ENCODE assay signal across 15 mouse cellular contexts in the genomic region with DNA sequence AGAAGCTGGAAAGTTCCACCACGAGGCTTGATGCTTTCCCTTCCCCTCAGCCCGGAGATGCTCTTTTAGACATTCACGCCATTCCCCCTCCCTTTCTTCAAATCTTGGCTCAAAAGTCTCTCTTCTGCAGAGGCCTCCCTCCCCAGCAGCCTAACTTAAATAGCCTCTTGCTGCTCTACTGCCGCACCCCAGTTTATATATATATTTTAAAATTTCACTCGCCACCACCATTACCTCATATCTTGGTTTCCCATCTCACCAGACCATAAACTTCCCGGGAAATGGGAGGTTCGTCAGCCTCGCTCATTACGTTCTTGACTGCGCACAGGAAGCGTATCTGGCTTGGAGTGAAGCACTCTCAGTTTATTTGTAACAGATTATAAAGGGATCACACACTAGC. TPM values are rescaled to one million over a fixed set of nuclear protein-coding genes. Genes with fewer than 3 reads are reported as not detected.
"Had no signal": no experiment of that assay in that cellular context is flagged by ENCODE, and none has a peak within 500 bp of the region (broad histone marks: within the 10 kb centered on the region; RNA-seq: fewer than 3 reads in every experiment).

No protein-coding gene starts in this region.

- H3K9me3 ChIP-seq: kidney, embryonic 15.5 days; limb, embryonic 12.5 days; liver, embryonic 13.5 days; lung, embryonic 15.5 days; midbrain, embryonic 15.5 days; neural tube, embryonic 12.5 days had no signal

- ATAC-seq: liver, postnatal 0 days; midbrain, embryonic 15.5 days had no signal

- H3K27me3 ChIP-seq: midbrain, embryonic 15.5 days had no signal

- H3K4me2 ChIP-seq: kidney, embryonic 15.5 days; limb, embryonic 12.5 days; liver, embryonic 13.5 days; lung, embryonic 15.5 days; midbrain, embryonic 11.5 days; midbrain, embryonic 15.5 days; neural tube, embryonic 12.5 days had no signal

- H3K4me3 ChIP-seq: kidney, embryonic 15.5 days; limb, embryonic 12.5 days; liver, embryonic 13.5 days; lung, embryonic 15.5 days; megakaryocyte, embryonic 14.5 days; midbrain, embryonic 15.5 days; neural tube, embryonic 12.5 days had no signal

- DNase-seq: kidney, adult 2 months; kidney, postnatal 14 days; liver; liver, embryonic 13.5 days; liver, postnatal 0 days; lung, postnatal 14 days; thymus, postnatal 4 days had no signal

- H3K27ac ChIP-seq: kidney, embryonic 15.5 days; limb, embryonic 12.5 days; liver, embryonic 13.5 days; lung, embryonic 15.5 days; macrophage; midbrain, embryonic 15.5 days; neural tube, embryonic 12.5 days had no signal

- H3K36me3 ChIP-seq: kidney, embryonic 15.5 days; limb, embryonic 12.5 days; liver, embryonic 13.5 days; lung, embryonic 15.5 days; midbrain, embryonic 15.5 days; neural tube, embryonic 12.5 days had no signal

- H3K9ac ChIP-seq: kidney, embryonic 15.5 days; limb, embryonic 12.5 days; liver, embryonic 13.5 days; liver, postnatal 0 days; lung, embryonic 15.5 days; midbrain, embryonic 15.5 days; neural tube, embryonic 12.5 days had no signal

- H3K4me1 ChIP-seq: limb, embryonic 12.5 days; liver, embryonic 13.5 days; lung, embryonic 15.5 days; megakaryocyte, embryonic 14.5 days had no signal

RNA-seq across cellular contexts. Expression of a gene that starts 9.0 kb away (rescaled TPM):
- polyA plus RNA-seq: macrophage had no signal
